Mouse (Mus musculus) G1E-ER4 (cell line): Measurements from ENCODE around the gene 2010111I01Rik. TPM values are rescaled to one million over a fixed set of nuclear protein-coding genes. Genes with fewer than 3 reads are reported as not detected.

Experiments
- GATA1 ChIP-seq: IDR thresholded peaks from one replicate; pipeline ENCODE4 v1.8.0; 2012; ENCODE audit warnings: low read length, inconsistent platforms
- polyA plus RNA-seq: library from polyadenylated mRNA; stranded (reverse); fragments of >175 nt; gene quantifications from 2 replicates; pipeline ENCODE4 v1.2.3, GENCODE M21; 2012

2010111I01Rik gene
- polyA plus RNA-seq, 1 experiment, result 47.5 TPM

DNA sequence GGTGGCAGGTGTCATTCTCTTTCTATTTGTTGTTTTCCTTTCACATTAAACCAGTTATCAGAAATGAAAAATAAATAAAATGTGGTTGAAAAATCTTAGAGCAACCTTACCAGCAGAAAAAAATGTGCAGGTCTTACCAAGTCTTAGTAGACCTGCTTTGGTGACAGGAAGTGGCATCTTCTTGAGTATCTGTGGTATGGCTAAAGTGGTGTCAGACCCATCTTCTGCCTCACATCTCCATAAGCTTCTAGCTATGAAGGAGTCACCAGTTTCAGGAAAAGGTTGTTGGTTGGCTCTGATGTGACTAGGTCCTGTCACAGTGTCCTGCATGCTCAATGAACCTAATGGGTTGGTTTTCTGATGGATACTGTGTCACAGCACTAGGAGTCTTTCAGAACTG lies 176.6 kb downstream of the 2010111I01Rik start:
- no peak for TF ChIP-seq GATA1

DNA sequence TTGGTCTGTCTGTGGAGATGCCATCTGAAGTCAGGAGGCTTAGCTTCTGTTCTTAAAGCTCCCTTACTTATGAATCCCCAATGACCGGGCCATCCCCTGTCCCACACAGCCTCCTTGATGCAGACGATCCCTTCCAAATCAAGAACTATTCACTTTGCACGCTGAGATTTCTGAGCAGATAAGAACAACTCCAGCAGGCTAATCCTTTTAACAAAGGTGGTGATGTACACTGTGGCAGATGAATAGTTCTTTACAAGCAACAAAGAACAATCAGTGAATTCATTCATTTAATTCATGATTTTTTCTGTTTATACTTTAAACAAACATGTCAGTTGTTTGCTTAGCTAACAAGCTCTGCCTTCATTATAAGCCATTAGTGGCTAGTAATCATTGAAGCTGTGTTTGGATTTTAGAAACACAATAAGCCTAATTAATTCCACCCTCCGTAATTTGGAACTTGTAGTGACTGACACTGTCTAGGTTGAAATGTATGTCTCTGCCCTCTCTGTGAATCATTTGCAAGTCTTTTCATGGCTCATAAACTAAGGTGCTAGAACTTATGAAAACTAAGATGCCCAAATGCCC lies 182.0 kb downstream of the 2010111I01Rik start:
- no peak for TF ChIP-seq GATA1

DNA sequence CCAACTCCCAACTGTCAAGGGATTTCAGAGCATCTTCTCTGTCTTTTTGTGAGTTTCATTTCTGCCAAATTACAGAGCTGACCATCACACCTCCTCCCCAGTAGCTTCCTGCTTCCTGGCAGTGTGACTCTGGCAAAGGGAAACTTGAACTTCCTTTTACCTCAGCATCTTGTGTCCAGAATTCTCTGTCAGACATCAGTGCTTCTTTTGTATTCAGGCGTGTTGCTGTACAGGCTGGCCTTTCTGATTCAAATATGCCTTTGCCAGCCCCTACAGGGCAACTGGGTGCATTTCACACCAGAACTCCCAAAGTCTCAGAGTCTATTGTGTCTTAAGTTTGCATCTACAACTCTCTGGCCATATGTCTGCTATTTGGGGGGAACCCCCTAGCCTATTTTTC lies 183.5 kb downstream of the 2010111I01Rik start:
- no peak for TF ChIP-seq GATA1

DNA sequence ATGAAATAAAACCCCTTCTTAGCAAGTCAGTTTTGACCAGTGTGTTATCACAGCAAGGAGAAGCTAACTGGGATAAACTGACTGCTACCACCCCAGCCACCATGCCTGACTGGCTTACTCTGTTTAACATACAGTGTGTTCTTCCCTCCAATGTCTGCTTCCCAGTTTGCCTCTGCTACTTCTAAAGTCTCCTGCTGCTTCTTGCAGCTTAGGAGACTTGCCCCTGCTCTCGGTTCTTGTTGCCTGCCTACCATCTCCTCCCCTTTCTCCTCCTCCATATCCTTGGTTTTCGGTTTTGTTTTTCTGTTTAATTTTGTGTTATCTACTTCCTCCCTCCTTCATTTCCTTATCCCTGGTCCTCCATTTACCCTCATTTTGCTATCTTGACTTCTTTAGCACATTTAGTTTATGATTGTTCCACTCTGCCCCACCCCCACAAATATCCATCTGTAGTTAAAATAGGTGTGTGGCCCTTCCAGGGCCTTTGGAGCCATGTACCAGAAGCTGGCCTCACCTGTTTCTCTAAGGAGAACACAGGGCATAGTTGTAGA lies 185.9 kb downstream of the 2010111I01Rik start:
- TF ChIP-seq GATA1, result no peak

DNA sequence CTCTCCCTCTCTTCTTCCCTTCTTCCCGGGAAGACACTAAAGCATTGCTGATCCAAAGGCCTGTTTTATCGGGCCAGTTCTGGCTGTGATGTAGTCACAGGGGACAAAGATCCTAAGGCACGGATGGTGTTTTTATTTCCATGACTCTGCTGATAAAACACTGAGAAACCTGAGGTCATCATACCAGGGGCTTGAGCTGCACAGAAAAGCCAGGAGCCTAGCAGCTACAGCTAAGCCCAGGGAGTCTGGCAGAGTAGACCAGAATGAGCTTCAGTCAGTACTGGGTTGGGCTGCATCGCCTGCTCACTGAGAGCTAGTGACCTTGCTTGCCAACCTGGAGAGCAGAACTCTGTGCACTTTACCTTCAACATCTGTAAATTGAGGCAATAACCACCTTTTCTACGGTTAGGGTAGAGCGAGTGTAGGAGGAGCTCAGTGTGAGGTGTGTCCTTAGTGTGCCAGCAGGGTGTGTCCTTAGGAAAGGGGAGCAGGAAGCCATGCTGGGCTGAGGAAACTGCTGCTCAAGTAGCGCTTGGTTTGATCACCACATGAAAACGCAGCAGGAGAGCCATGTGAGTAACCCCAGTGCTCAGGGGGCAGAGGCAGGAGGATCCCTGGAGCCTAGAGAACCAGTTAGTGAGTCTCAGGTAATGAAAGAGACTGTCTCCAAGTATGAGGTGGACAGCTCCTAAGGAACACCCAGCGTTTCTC lies 186.5 kb downstream of the 2010111I01Rik start:
- TF ChIP-seq GATA1, result no peak

DNA sequence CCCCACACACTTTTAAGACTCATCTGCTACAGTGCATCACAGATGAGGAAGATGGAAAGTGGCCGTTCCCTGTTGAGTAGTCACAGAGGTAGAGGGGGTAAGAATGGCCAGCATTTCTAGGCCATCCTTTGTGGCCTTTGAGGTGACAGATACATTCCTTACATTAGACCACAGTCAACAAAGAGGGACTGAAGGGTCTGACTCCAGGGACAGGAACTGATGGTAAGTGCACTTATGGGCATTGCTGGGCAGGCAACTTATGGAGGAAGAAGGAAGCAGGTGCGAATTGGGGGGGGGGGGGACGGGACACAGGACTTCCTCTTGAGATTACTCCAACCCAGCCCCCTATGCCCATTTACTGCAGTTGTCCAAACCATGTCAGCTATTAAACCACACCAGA lies 187.8 kb downstream of the 2010111I01Rik start:
- TF ChIP-seq GATA1, result no peak

DNA sequence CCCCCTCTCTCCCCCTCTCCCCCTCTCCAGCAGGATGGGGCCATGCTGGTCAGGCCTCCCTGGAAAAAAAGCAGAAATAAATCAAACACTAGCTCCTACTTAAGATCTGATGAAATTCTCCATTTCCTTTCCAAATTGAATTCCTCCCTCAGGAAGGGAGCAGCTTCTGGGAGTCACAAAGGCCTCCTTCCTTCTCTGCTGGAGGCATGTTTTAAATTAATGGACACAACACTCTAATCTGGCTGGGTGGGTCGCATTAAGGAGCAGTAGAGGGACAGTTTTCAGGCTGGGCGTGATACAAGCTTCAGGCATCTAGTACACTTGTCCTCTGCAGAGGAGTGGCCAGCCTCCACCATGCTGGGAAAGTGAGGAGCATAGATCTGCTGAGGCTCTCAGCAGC lies 188.7 kb downstream of the 2010111I01Rik start:
- no peak for TF ChIP-seq GATA1

DNA sequence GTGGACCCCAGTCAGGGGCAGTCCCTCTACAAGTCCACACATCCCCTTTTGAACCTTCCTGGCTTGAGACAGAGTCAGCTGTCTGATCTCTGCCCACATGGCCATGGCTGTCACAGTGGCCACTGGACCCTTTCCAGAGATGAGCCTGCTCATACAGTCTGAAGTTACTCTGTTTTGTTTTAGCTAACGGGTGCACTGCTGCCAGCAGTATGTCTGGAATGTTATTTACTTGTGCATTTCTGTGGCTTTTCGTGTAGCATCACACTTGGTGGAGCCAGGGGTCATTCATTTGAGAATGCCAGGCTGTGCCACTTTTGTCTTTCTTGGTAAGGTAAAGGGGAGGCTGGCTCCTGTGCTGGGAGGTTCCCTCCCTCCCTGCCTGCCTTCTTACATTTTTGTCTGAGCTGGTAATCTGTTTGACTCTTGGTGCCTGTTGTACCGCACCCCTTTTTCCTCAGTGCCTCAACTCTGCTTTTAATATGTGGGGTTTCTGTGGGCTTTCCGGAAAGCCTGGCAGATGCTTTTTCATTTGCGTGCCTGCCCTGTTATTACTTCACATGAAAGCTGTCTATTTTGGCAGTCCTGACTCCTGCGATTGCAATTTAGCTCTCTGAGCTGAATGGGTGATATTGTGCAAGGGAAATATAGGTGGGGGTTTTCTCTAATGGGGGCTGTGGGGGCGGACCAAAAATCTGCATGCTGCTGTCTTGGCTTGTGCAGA lies 190.3 kb downstream of the 2010111I01Rik start:
- no peak for TF ChIP-seq GATA1

DNA sequence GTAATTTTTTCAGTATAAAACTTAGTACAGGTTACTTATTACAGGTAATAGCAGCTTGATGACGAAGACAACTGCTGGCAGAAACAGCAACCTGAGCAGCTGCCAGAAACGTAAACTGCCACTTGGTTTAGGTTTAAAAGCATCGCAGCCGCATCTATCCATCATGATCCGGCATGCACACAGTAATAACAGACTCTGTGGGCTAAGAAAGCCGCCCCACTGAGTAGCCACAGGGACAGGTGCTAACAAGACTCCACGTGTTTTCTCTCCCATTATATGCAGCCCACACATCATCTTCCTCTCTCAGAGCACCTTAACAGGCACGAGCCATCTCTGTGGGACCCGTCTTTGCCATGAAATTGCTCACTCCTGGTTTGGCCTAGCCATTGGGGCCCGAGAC lies 191.6 kb downstream of the 2010111I01Rik start:
- TF ChIP-seq GATA1, result no peak

DNA sequence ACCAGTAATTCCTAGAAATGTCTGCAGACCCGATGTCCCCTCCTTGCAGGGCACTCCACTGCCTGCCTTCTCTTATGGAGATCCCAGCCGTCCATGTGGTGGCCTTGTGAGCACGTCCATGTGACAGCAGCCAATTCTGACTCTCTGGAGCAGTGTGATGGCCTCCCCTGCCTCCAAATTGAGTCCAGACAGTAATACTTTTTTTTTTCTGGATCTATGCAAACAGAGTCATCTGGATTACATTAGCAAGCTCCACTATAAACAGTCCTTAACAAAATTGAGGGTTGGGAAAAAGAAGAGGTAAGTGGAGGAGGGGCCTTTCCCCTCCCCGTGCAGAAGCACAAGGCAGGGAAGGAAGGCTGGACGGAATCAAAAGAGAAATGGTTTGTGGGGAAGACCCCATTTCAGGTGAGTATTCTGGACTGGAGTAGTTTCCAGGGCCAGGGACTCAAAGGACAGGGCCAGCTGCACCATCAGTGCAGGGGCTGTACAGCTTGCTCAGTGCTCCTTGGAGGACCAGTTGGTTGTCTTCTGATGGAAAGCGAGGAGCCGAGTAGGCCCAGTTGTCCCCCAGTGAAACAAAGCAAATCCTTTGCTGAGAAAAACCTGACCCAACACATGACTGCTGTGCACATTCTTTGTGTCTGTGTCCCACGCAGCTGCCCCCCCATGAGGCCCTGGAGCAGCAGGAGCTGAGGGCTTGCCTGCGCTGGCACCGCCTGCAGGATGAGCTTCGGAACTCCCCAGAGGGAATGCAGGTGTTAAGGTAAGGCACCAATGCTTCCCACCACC lies 205.8 kb downstream of the 2010111I01Rik start:
- TF ChIP-seq GATA1, result no peak

DNA sequence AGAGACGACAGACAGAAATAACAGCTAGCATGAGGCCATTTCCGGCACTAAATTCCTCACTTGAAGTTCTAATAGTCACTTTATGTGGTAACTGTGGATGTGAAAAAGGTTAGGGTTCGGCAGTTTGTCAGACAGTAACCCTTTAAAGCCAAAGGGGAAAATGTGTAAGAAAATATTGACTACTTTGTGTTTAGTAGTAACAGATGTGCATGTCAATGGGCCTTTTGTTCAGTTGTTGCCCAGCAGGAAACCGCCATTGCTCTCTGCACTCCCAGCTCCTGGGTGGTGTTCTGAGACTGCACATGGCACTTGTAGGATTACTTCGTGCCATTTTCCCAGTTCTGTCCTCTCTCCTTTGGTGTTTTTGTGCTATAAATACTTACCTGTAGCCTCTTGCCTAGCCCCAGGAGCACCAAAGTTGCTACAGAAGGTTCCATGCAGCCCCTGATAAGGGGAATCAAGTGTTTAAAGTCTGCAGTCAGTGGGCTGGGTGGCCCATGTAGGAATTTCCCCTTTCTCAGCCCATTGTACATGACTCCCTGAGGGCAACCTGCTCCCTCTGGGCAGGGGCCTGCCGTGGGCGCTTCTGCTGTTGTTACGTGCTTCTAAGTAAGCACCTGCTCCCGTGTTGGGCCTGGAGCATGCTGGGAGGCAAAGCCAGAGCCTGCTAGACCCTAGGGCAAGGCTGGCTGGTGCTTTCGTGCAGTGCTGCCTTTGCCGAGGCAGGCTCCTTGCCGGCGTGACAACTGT lies 206.8 kb downstream of the 2010111I01Rik start:
- no peak for TF ChIP-seq GATA1

DNA sequence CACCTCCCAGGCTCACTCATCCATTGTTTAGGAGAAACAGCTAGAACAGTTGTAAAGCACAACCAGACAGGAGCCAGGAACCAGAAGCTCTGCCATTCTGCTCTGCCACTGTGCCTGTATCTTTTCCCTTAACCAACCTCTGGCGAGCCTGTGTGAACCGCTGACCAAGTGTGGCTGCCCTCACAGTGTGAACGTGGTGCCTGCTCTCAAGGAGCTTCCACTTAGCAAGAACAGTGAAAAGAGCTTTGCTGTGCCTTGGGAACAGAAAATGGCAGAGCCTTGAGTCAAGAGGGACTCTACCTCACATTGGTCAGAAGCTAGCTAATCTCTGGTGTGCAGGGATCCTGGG lies 207.4 kb downstream of the 2010111I01Rik start:
- no peak for TF ChIP-seq GATA1

DNA sequence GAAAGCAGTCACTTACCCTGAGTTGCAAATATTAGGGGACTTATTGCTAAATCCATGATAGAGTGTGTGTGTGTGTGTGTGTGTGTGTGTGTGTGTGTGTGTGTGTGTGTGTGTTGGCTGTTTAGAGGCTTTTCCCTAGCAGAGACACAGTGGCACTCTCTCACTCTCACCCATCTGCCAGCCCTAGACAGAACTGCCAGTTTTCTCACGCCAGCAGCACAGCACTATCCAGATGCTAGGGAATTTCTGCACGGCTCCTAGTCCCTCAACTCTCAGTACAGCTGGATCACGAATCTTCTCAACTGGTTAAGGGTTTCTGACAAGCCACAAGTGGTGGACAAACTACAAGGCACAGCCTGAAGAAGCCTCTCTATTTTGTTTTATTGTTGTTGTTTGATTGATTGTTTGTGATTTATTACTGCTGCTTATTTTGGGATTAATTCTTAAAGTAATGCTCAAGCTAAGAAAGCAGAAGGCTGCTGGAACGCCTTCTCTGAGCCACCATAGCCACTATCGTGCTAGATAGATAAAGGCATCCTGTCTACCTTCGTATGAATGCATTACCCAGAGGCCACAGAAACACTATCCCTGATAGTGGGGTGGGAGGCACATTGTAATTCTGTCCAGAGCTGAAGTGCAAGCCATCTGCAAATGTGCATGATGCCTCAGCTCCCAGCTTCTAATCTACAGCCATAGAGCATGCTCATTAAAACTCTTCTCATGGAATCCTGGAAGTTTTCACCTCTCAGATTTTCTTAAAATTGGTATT lies 209.7 kb downstream of the 2010111I01Rik start:
- TF ChIP-seq GATA1, result no peak

DNA sequence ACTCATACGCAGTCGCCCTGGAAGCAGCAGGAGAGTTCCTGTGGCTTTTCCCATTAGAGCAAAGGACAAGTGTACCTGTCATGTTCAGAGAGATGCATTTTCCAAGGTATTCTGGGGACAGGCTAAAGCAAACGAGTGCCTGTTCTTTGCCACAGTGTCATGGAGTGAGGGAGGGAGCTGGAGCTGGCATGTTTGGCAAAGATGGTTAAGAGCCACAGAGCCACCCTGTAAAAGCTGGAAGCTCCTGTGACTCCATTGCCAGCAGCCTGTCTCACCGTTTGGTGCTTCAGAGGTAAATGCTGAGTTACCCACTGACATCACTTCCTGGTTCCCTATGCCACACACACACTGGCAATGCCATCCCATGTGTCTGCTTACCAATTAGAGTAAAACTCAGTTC lies 211.4 kb downstream of the 2010111I01Rik start:
- no peak for TF ChIP-seq GATA1
